Mouse (Mus musculus) splenic B cell, adult 2 months (primary cell): ENCODE measurements around the gene Trip13.

ENCODE experiments used
- DNase-seq: peaks from one replicate; pipeline ENCODE4 v3.0.0-alpha.2; 2011; ENCODE audit warnings: low read depth, low spot score
- H3K27me3 ChIP-seq: 2 replicates; pipeline ENCODE4 v1.6.1; 2012; ENCODE audit warnings: mild to moderate bottlenecking, low read length, moderate library complexity, mixed read lengths; ENCODE audit not compliant: control insufficient read depth, poor library complexity, insufficient read depth, severe bottlenecking
- H3K36me3 ChIP-seq: 2 replicates; pipeline ENCODE4 v1.6.1; 2012; ENCODE audit warnings: mild to moderate bottlenecking, low read length, moderate library complexity, mixed read lengths; ENCODE audit not compliant: control insufficient read depth, poor library complexity, insufficient read depth, severe bottlenecking

Trip13 gene

GRCm38 (mm10) chr13:73932201-73932600 is 5.4 kb downstream of the Trip13 start:
- no peak for DNase-seq
- no peaks in the 10 kb centered on the region for H3K27me3 ChIP-seq
- H3K36me3 ChIP-seq, result no peaks in the 10 kb centered on the region

DNA sequence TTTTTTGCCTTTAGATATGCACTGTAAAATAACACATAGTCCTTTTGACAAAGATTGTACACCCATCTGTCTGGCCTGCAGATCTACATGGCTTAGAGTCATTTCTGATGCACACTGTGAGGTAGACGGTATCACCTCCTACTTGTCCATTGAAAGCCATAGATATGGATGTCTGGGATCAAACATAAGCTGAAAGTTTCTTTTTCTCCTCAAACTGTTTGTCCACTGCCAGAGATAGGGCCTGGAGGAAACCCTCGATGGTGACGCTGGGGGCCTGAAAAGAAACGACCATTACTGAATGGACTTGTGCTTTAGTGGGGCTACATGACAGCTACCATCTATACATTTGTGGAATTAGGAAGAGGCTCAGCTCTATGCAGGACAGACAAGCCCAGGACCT is 24.5 kb downstream of the Trip13 start:
- Histone ChIP-seq H3K36me3 (no peaks in the 10 kb centered on the region; the same call in none of the 2 replicates), H3K27me3 (no peaks in the 10 kb centered on the region)
- DNase-seq, result no peak

GRCm38 (mm10) chr13:73907683-73908412 is 29.7 kb downstream of the Trip13 start:
- DNase-seq, result peak; percentile 57
- H3K27me3 ChIP-seq, result no peaks in the 10 kb centered on the region
- no peaks in the 10 kb centered on the region for H3K36me3 ChIP-seq

GRCm38 (mm10) chr13:73907136-73907535 is 30.4 kb downstream of the Trip13 start:
- no peaks in the 10 kb centered on the region for H3K27me3 ChIP-seq

DNA sequence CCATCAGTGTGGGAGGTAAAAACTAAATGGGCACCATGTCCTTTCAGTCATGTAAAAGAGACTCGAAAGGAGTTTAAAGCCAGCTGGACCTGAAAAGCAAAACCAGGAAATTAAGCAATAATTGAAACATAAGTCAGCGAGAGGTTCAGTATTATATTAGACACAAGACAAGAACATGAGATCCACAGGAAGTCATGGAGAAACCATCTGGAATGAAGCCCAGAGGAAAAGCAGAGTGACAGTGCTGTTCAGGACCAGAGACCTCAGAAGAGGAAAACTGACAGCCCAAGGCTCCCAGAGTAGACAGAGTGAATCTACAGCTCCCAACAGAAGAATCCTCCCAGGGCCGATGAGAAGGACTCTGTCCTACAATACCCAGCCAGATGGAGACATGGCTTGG is 40.0 kb downstream of the Trip13 start:
- no peak for DNase-seq
- Histone ChIP-seq H3K27me3 (no peaks in the 10 kb centered on the region), H3K36me3 (no peaks in the 10 kb centered on the region)

More at GRCm38 (mm10) chr13:73907136-73907535, 30.4 kb downstream of the Trip13 start:
- no peak for DNase-seq
- H3K36me3 ChIP-seq, result no peaks in the 10 kb centered on the region

DNA sequence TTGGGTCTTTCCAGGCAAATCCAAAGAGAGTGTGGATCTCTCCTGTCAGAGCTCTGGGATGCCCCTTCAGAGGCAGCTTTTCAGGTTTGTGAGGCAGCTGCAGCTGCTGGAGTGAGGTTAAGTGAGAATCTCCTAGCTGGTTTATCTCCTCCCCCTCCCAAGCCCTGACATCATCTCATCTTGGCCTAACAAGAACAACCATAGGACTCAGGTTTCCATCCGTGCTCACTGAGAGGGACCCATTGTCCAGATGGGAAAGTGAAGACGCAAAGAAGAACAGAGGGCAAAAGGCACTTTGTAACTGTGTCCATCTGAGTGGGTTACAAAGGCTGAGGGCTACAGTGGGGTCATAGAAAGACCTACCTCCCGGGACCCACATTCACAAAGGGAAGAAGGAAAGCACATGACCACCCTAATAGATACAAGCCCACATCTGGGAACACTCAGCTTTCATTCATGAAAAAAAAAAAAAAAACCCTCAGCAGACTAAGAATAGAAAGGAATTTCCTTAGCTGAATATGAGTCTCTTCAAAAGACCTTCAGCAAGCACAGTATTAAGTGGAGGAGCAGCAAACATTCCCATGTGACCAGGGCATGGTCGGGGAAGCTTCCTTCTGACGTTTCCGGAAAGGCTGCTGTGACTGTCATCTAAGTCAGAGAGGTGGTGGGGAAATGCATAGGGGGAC is 44.9 kb downstream of the Trip13 start:
- H3K27me3 ChIP-seq, result no peaks in the 10 kb centered on the region
- no peaks in the 10 kb centered on the region for H3K36me3 ChIP-seq
- DNase-seq, result no peak

- Histone ChIP-seq H3K36me3 (no peaks in the 10 kb centered on the region), H3K27me3 (no peaks in the 10 kb centered on the region)
- no peak for DNase-seq
These were observed 50.1 kb downstream of the Trip13 start for GRCm38 (mm10) chr13:73887415-73887874.

GRCm38 (mm10) chr13:73886601-73887000 is 51.0 kb downstream of the Trip13 start:
- H3K36me3 ChIP-seq, result no peaks in the 10 kb centered on the region
- no peak for DNase-seq
- H3K27me3 ChIP-seq, result no peaks in the 10 kb centered on the region

DNA sequence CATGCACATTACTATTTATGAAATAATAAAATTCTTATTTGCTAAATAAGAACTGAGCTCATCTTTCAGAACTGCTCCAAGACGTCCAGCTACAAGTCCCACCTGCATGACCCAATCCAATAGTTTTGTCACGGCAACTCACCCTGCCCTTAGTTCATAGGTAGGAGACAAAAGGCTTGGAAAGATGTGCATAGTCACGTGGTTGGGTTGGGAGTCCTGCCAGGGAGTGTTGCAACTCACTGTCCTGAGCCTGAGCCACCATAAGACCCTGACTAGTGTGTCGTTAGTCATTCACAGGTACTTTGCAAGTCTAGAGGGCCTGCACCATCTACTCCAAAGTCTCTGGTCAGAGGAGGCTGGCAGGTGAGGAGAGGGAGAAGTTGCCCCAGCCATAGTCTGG is 51.5 kb downstream of the Trip13 start:
- no peaks in the 10 kb centered on the region for H3K27me3 ChIP-seq
- H3K36me3 ChIP-seq, result no peaks in the 10 kb centered on the region
- no peak for DNase-seq

GRCm38 (mm10) chr13:73885656-73886055 is 51.9 kb downstream of the Trip13 start:
- H3K27me3 ChIP-seq, result no peaks in the 10 kb centered on the region
- no peaks in the 10 kb centered on the region for H3K36me3 ChIP-seq
- no peak for DNase-seq

DNA sequence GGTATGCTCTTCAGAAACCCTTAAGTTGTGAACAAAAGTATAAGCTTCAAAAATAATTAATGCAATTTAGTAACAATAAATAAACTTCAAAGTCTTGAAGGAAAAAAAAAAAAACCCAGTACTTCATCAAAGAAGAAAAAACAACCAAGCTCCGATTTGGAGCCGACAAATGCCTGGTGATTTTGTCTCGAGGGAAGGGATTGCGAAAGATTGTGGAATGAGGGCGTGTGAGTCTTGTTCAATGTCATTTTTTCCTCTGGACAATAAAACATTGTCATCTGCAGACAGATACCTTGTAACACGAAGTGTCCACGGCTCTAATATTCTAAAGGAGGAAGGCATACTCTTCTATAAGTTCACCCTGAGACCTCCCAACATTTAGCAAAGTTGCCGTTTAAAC is 56.2 kb downstream of the Trip13 start:
- no peaks in the 10 kb centered on the region for H3K27me3 ChIP-seq
- H3K36me3 ChIP-seq, result no peaks in the 10 kb centered on the region
- DNase-seq, result no peak

DNA sequence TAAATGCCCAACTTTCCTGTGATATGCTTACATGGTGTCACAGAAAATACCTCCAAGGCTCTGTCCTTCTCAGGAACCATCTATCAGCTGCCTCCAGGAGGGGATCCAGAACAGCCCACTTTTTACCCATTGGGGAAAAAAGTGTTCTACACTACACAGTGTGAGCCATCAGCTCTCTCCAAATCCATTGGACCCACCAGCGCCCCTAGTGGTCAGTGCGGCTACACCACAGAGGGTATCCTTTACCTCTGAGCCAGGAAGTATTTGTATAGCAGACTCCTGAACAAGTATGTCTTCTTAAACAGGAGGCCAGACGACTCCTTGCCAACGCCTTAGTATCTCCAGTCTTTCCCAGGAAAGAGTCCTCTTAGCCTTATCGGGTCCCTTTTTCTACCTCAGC is 57.8 kb downstream of the Trip13 start:
- peak; percentile 26 for DNase-seq
- Histone ChIP-seq H3K36me3 (no peaks in the 10 kb centered on the region), H3K27me3 (no peaks in the 10 kb centered on the region)

DNA sequence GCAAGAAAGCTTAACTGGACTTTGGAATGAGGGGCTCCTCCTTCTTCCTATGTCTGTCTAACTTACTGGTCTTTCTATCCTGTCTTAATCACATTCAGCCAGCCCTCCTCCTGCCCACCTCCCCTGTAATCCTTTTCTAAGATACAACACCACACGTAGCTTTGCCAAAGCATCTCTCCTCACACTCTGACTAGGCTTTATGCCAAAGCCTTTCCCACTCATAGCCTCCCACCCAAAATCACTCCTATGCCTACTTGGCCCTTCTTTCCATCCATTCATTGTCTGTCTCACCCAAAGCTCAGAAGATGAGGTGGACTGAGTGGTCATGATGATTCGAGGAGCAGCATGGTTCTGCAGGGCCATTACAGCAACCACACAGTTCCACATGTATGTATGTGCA is 65.4 kb downstream of the Trip13 start:
- no peak for DNase-seq
- Histone ChIP-seq H3K27me3 (no peaks in the 10 kb centered on the region), H3K36me3 (no peaks in the 10 kb centered on the region)
